Mouse (Mus musculus): Measurements from ENCODE around the gene Ap5s1.
"Not testable (repeated sequence)": the region's sequence is repeated elsewhere in the genome, so short reads cannot be mapped to it uniquely, and the experiment has no call there.

Gene Ap5s1

GRCm38 (mm10) chr2:131221853-131222515 lies 15.1 kb downstream of the Ap5s1 start:
- no peak for DNase-seq (ENCODE audit: low read depth, low spot score)

GRCm38 (mm10) chr2:131222562-131222961 lies 15.7 kb downstream of the Ap5s1 start:
- DNase-seq (ENCODE audit: low read depth, low spot score) = no peak

DNA sequence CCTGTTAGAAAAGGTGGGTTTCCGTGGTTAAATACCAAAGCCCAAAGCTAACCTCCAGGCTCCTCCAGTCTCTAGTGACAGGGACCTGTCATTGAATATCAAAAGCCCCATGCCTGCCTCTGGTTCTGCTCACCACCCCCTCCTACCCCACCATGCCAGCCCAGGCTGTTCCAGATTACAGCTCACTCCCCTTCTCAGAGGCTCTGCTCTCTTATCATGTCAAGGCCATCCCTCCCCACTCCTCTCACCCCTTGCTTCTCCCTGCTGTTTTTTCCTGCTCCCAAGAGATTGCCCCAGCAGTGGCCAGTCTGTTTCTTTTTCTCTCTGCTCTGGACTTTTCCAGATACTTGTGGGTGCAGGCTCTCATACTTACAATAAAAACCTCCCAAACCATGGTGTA lies 16.7 kb downstream of the Ap5s1 start:
- DNase-seq (ENCODE audit: low read depth, low spot score) = no peak

- no peak for DNase-seq (ENCODE audit: low read depth, low spot score)
Observed at GRCm38 (mm10) chr2:131225178-131225577, 18.3 kb downstream of the Ap5s1 start.

GRCm38 (mm10) chr2:131226669-131227068 lies 19.8 kb downstream of the Ap5s1 start:
- DNase-seq (ENCODE audit: low read depth, low spot score) = not testable (repeated sequence)

DNA sequence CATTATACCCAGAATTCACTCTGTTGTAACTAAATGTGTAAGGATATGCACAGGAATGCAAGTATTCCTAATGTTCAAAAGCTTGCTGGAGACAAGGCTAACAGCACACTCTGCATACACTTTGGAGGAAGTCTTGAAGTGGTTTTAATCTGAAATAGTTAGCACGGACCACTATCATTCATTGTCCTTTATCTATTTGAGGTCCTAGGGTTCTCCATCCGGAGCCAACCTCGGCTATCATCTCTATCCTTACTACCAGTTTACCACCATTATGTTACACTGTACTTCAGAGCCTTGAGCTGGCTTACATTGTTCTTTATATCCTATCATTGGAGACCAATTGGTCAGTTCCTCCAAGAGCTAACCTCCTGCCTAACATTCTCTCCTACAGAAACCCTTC lies 20.4 kb downstream of the Ap5s1 start:
- DNase-seq (ENCODE audit: low read depth, low spot score) = no peak

GRCm38 (mm10) chr2:131232558-131232957 lies 25.7 kb downstream of the Ap5s1 start:
- peak; percentile 43 for DNase-seq (ENCODE audit: low read depth, low spot score)

DNA sequence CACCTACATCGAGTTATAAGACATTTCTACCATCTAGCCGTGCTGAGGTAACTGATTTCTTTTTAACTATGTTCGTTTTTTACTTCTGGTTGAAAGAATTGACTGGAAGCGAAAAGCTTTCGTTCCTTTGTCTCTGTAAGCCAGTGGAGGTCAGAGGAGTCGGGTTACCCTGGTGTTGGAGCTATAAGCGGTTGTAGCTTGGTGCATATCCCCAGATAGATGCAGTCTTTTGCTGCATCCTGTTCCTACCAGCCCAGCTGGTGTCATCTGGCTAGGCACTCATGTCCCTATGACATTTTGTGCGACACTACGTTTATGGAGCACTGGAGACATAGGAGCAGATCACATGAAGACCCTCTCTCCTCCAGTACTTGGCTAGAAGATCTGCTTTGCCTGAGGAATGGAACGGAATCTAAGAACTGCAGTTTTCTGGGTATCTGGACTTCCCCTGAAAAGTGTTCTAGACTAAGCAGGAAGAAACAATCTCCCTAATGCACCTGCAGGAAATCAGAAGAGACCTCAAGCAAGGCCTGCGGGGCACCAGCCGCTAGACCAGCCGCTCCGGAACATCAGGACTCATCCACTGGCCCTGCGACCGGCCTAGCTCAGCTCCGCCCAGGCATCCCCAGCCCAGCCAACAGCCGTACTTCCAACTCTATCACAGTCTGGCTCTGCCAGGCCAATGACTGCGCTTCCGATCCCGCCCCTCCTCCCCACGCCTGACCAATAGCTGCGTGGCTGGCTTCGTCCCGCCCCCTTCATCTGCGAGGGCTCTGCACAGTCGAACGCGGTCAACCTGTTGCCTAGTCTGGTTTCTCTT lies 26.6 kb downstream of the Ap5s1 start, which contains the start of gene Mavs:
Gene Mavs, plus strand, starts transcription at position 757 of the 820 bp plus-strand sequence.
- DNase-seq (ENCODE audit: low read depth, low spot score) = peak; percentile 95

- DNase-seq (ENCODE audit: low read depth, low spot score) = no peak
Observed at GRCm38 (mm10) chr2:131234127-131234650, 27.3 kb downstream of the Ap5s1 start.

- DNase-seq (ENCODE audit: low read depth, low spot score) = no peak
Observed at GRCm38 (mm10) chr2:131234970-131235635, 28.2 kb downstream of the Ap5s1 start.

DNA sequence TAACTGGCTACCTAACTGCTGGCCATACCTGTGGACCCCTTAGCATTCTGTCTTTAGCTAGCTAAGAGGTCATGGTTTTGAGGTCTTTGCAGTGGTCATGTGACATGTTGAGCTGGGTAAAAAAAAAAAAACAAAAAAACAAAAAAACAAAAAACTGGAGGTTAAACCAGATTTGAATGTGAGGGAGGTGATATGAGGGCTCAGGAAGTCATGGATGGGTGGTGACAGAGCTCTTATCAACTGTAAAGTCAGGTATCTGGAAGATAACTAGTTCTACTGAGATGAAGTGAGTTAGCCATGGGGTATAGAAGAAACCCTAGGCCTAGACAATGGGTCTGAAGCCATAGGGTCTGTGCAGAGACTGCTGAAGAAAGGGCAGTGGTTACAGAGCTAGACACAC lies 35.3 kb downstream of the Ap5s1 start:
- DNase-seq (ENCODE audit: low read depth, low spot score) = no peak

GRCm38 (mm10) chr2:131242929-131243328 lies 36.1 kb downstream of the Ap5s1 start:
- no peak for DNase-seq (ENCODE audit: low read depth, low spot score)

DNA sequence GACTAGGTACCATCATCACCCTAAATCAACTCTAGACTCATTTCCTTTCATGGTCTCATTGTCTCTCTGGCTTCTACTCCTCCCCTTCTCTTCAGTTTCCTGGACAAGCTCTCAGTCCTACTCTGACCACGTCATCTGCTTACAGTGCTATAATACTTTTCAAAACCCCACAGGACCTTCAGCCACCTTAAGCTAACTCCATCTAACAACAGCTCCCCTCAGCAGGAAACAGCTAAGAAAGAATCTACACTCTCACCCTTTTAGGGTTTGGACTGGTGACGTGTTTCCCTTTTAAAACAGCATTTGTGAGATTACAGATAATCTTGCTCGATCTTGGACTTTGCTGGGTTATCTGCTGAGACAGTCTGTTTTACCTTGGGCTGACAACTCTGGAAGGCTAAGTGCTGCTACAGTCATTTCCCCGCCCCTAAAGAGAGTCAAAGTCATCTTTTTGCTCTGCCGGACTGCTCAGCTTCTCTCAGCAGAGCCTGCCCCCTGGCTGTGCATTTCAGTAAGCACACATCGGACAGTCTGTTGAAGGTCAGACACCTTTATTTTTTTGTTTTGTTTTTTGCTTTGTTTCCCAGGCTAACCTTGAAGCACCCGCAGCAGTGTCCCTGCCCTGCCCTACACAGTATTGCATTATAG lies 46.9 kb downstream of the Ap5s1 start:
- DNase-seq (ENCODE audit: low read depth, low spot score) = peak; percentile 72

GRCm38 (mm10) chr2:131254329-131254713 lies 47.4 kb downstream of the Ap5s1 start:
- DNase-seq (ENCODE audit: low read depth, low spot score) = no peak

GRCm38 (mm10) chr2:131255738-131256137 lies 48.9 kb downstream of the Ap5s1 start:
- no peak for DNase-seq (ENCODE audit: low read depth, low spot score)

DNA sequence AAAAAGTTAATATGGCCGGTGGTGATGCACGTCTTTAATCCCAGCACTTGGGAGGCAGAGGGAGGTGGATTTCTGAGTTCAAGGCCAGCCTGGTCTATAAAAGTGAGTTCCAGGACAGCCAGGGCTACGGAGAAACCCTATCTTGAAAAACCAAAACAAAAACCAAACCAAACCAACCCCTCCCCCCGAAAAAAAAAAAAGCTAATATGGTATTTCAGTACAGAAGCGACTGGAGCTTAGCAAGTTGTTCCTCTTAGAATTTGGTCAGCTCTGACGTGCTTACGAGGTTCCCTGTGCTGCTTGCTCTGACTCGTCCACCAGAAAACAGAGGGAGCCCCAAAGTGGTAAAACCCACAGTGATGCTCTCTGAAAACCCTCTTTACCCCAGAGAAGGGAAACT lies 51.8 kb downstream of the Ap5s1 start:
- DNase-seq (ENCODE audit: low read depth, low spot score) = no peak

GRCm38 (mm10) chr2:131260544-131261307 lies 53.8 kb downstream of the Ap5s1 start:
- no peak for DNase-seq (ENCODE audit: low read depth, low spot score)

- no peak for DNase-seq (ENCODE audit: low read depth, low spot score)
Observed at GRCm38 (mm10) chr2:131261481-131262212, 54.8 kb downstream of the Ap5s1 start.

GRCm38 (mm10) chr2:131262213-131262672 lies 55.4 kb downstream of the Ap5s1 start, which contains the start of gene Pank2:
Pank2 (plus strand) TSS chr2:131262495.
- DNase-seq (ENCODE audit: low read depth, low spot score) = peak; percentile 97

All from CD4-positive helper T cell, adult 2 months (primary cell).